Mouse (Mus musculus) hindbrain, embryonic 10.5 days (tissue): ENCODE results near the gene Foxd4. TPM values are rescaled to one million over a fixed set of nuclear protein-coding genes. Genes with fewer than 3 reads are reported as not detected.

ENCODE experiments used
- DNase-seq: peaks from one replicate; pipeline ENCODE4 v3.0.0-alpha.2; 2017; ENCODE audit warnings: low spot score
- H3K27ac ChIP-seq: fragments of 300-500 bp; sonication (generic); 2 replicates; pipeline ENCODE4 v1.5.1; 2016; ENCODE audit warnings: mild to moderate bottlenecking, moderate library complexity
- H3K27me3 ChIP-seq: fragments of 300-500 bp; sonication (generic); 2 replicates; pipeline ENCODE4 v1.6.1; 2016; ENCODE audit warnings: mild to moderate bottlenecking; ENCODE audit not compliant: poor library complexity, insufficient read depth, severe bottlenecking
- H3K36me3 ChIP-seq: fragments of 300-500 bp; sonication (generic); 2 replicates; pipeline ENCODE4 v1.6.1; 2016; ENCODE audit warnings: mild to moderate bottlenecking, moderate library complexity
- H3K4me1 ChIP-seq: fragments of 300-500 bp; sonication (generic); replicated peaks from 2 replicates; pipeline ENCODE4 v1.6.1; 2016; ENCODE audit warnings: mild to moderate bottlenecking
- H3K4me3 ChIP-seq: fragments of 300-500 bp; sonication (generic); 2 replicates; pipeline ENCODE4 v1.5.1; 2016; ENCODE audit warnings: mild to moderate bottlenecking, moderate library complexity
- H3K9me3 ChIP-seq: fragments of 300-500 bp; sonication (generic); 2 replicates; pipeline ENCODE4 v1.6.1; 2016; ENCODE audit warnings: mild to moderate bottlenecking, moderate library complexity
- WGBS: fragments of 180-500 bp; shearing (Covaris S2); methylation state at CpG from one replicate; pipeline ENCODE4 v1.1.7; 2016; 5-methylcytosine and 5-hydroxymethylcytosine counted together
- polyA plus RNA-seq: library from polyadenylated mRNA; unstranded; fragments of >200 nt; fragmentation: Nextera tagmentation; extraction: Ambion mirVana; gene quantifications from 2 replicates; pipeline ENCODE4 v1.2.1, GENCODE M21; 2016

Foxd4 gene
- polyA plus RNA-seq = 0.24 and 0.42 TPM in 2 replicates

GRCm38 (mm10) chr19:24900581-24901220 is at the start of gene Foxd4:
Gene Foxd4 (minus strand): TSS chr19:24901197.
- WGBS = under 1% methylated on average over 27 of the region's 27 CpGs
- no peaks in the 10 kb centered on the region for H3K9me3 ChIP-seq
- H3K4me1 ChIP-seq = peaks cover 29% of the 10 kb centered on the region
- peaks cover 95% of the 10 kb centered on the region for H3K27me3 ChIP-seq
- H3K27ac ChIP-seq = 0 out of 2 replicates have a peak within 1 kb of the TSS, but pooled peaks have one; percentile 0
- no peaks in the 10 kb centered on the region for H3K36me3 ChIP-seq
- no peak for DNase-seq
- H3K4me3 ChIP-seq = peak within 1 kb of the TSS; percentile 53

- Histone ChIP-seq H3K4me3 (no peak overlapping the region), H3K36me3 (peaks cover 3% of the 10 kb centered on the region), H3K4me1 (peaks cover 41% of the 10 kb centered on the region), H3K27ac (no peak overlapping the region), H3K27me3 (no peaks in the 10 kb centered on the region), H3K9me3 (no peaks in the 10 kb centered on the region)
- peak; percentile 20 for DNase-seq
Observed at GRCm38 (mm10) chr19:24945521-24946262, 44.7 kb upstream of the Foxd4 start.

- Histone ChIP-seq H3K9me3 (no peaks in the 10 kb centered on the region), H3K4me1 (peaks cover 9% of the 10 kb centered on the region), H3K4me3 (no peak overlapping the region), H3K27me3 (no peaks in the 10 kb centered on the region), H3K27ac (no peak overlapping the region), H3K36me3 (peaks cover 45% of the 10 kb centered on the region)
- DNase-seq = peak; percentile 17
- 60% methylated on average over 1 of the region's 1 CpGs for WGBS
Observed at GRCm38 (mm10) chr19:24937084-24937483, 36.1 kb upstream of the Foxd4 start.

GRCm38 (mm10) chr19:24929041-24929440 is 28.0 kb upstream of the Foxd4 start:
- 35% methylated on average over 1 of the region's 1 CpGs for WGBS
- no peaks in the 10 kb centered on the region for H3K27me3 ChIP-seq

GRCm38 (mm10) chr19:24920866-24921265 is 19.9 kb upstream of the Foxd4 start:
- peaks cover 39% of the 10 kb centered on the region for H3K36me3 ChIP-seq
- no peak overlapping the region for H3K27ac ChIP-seq
- DNase-seq = no peak
- H3K27me3 ChIP-seq = no peaks in the 10 kb centered on the region
- 90% methylated on average over 5 of the region's 5 CpGs for WGBS
- H3K4me3 ChIP-seq = no peak overlapping the region
- H3K4me1 ChIP-seq = no peaks in the 10 kb centered on the region
- H3K9me3 ChIP-seq = peaks cover 4% of the 10 kb centered on the region; the same call in 1 of the 2 replicates

More at GRCm38 (mm10) chr19:24929041-24929440, 28.0 kb upstream of the Foxd4 start:
- Histone ChIP-seq H3K36me3 (peaks cover 4% of the 10 kb centered on the region; the same call in 1 of the 2 replicates), H3K9me3 (no peaks in the 10 kb centered on the region), H3K4me3 (no peak overlapping the region), H3K27ac (no peak overlapping the region), H3K4me1 (peaks cover 4% of the 10 kb centered on the region)
- no peak for DNase-seq

GRCm38 (mm10) chr19:24908385-24909155 is 7.6 kb upstream of the Foxd4 start:
- no peak overlapping the region for H3K27ac ChIP-seq
- no peaks in the 10 kb centered on the region for H3K9me3 ChIP-seq
- H3K27me3 ChIP-seq = peaks cover 16% of the 10 kb centered on the region
- 93% methylated on average over 3 of the region's 3 CpGs for WGBS
- DNase-seq = no peak
- H3K4me3 ChIP-seq = no peak overlapping the region
- H3K36me3 ChIP-seq = no peaks in the 10 kb centered on the region
- H3K4me1 ChIP-seq = no peaks in the 10 kb centered on the region

- no peaks in the 10 kb centered on the region for H3K4me1 ChIP-seq
- WGBS = 94% methylated on average over 6 of the region's 6 CpGs
- DNase-seq = no peak
- H3K4me3 ChIP-seq = no peak overlapping the region
- H3K9me3 ChIP-seq = no peaks in the 10 kb centered on the region
- H3K27ac ChIP-seq = no peak overlapping the region
- H3K27me3 ChIP-seq = peaks cover 25% of the 10 kb centered on the region
- no peaks in the 10 kb centered on the region for H3K36me3 ChIP-seq
Observed at GRCm38 (mm10) chr19:24907655-24908054, 6.7 kb upstream of the Foxd4 start.

- Histone ChIP-seq H3K27ac (no peak overlapping the region), H3K27me3 (peaks cover 74% of the 10 kb centered on the region), H3K9me3 (no peaks in the 10 kb centered on the region), H3K36me3 (no peaks in the 10 kb centered on the region), H3K4me3 (no peak overlapping the region), H3K4me1 (peaks cover 18% of the 10 kb centered on the region)
- no peak for DNase-seq
- 48% methylated on average over 2 of the region's 2 CpGs for WGBS
Observed at GRCm38 (mm10) chr19:24902821-24903220, 1.8 kb upstream of the Foxd4 start.

- Histone ChIP-seq H3K4me1 (peaks cover 24% of the 10 kb centered on the region), H3K27ac (no peak overlapping the region), H3K4me3 (no peak overlapping the region), H3K9me3 (no peaks in the 10 kb centered on the region), H3K27me3 (peaks cover 79% of the 10 kb centered on the region), H3K36me3 (no peaks in the 10 kb centered on the region)
- WGBS = 1% methylated on average over 2 of the region's 2 CpGs
- no peak for DNase-seq
Observed at GRCm38 (mm10) chr19:24902256-24902655, 1.3 kb upstream of the Foxd4 start.

GRCm38 (mm10) chr19:24901666-24902065 is 669 bp upstream of the Foxd4 start:
- Histone ChIP-seq H3K36me3 (no peaks in the 10 kb centered on the region), H3K4me3 (no peak overlapping the region), H3K27ac (no peak overlapping the region), H3K9me3 (no peaks in the 10 kb centered on the region), H3K27me3 (peaks cover 85% of the 10 kb centered on the region), H3K4me1 (peaks cover 29% of the 10 kb centered on the region)
- 9% methylated on average over 3 of the region's 3 CpGs for WGBS
- DNase-seq = peak; percentile 17

GRCm38 (mm10) chr19:24899578-24900544 is 1.1 kb downstream of the Foxd4 start:
- peaks cover 100% of the 10 kb centered on the region for H3K27me3 ChIP-seq
- DNase-seq = peak; percentile 74
- 0 out of 2 replicates have a peak overlapping the region, but pooled peaks have one; percentile 0 for H3K27ac ChIP-seq
- peak overlapping the region; percentile 53 for H3K4me3 ChIP-seq
- H3K4me1 ChIP-seq = peaks cover 29% of the 10 kb centered on the region
- no peaks in the 10 kb centered on the region for H3K36me3 ChIP-seq
- WGBS = under 1% methylated on average over 84 of the region's 84 CpGs
- H3K9me3 ChIP-seq = no peaks in the 10 kb centered on the region
